Mouse (Mus musculus): ENCODE results near the gene Hspa8.
"Not testable (repeated sequence)": the region's sequence is repeated elsewhere in the genome, so short reads cannot be mapped to it uniquely, and the experiment has no call there.

Gene Hspa8

DNA sequence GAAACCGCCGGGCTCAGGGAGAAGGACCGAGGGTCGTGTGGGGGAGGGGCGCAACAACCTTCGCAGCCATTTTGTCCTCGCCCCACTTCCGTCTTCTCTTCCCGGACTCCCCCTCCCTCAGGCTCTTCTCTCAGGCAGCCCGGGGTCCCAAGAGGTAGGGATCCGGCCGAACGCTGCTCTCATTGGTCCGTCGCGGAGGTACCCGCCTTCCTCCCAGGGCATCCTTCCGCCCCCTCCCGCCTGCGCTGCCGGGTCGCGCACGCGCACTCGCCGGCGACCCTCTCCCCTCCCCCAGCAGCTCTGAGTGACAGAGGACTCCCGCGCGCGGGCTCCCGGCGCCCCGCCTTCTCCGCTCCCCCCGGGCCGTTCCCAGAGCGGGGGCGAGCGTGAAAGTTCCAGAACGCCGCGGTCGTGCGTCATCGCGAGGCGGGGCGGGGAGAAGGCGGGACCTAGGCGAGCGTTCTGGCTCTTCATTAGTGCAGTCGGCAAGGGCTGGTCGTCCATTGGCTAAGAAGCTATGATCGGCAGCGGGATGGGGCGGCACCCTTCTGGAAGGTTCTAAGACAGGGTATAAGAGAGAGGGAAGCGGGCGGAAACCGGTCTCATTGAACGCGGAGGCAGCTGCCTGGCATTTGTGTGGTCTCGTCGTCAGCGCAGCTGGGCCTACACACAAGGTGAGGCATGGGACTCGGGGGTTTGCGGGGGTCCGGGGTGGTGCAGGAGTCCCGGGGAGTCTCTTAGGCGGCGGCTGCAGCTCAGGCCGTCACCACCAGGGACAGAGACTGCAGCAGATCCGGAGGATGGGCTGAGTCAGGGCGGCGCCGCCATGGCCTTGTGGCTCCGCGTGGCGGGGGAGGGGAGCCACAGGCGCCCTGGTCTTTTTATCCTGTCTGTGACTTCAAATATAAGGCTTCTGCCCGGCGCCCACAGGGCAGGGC lies at the start of gene Hspa8:
Gene Hspa8, plus strand, starts transcription at position 310 of the 938 bp plus-strand sequence.
- CTCF ChIA-PET = interaction anchor here (0.6 to 0.7 kb wide), 2 partner anchors 116 to 375 kb away, joined by 4 to 6 read pairs; no protein-coding TSS in a partner anchor

GRCm38 (mm10) chr9:40751749-40752148 lies 49.0 kb upstream of the Hspa8 start:
- CTCF ChIA-PET = interaction anchor here (0.6 to 2.3 kb wide), 2 partner anchors 38 to 116 kb away, joined by 4 to 6 read pairs; no protein-coding TSS in a partner anchor

DNA sequence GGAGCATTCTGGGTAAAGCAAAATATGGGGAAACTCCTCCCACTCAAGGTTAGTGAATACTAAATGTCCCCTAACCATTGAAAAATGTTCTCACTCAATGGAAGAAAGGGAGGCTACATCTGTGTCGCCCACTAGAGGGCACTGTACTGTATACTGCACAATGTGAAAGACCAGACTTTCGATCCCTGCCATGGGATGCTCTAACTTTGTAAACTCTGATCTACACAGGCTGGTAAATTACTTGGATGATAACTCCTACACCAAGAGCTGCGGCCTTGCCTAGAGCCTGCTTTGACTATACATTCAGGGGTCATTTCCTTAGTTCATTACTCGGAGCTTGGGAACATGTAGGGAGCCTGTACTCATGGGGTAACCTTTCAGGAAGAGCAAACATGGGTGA lies 44.4 kb upstream of the Hspa8 start:
- CTCF ChIA-PET = interaction anchor here (0.9 to 1.1 kb wide), 2 partner anchors 121 to 140 kb away, joined by 3 to 6 read pairs; no protein-coding TSS in a partner anchor

GRCm38 (mm10) chr9:40757105-40757626 lies 43.6 kb upstream of the Hspa8 start:
- CTCF ChIA-PET = interaction anchor here (0.6 to 1.1 kb wide), 6 partner anchors 112 to 296 kb away, joined by 3 to 11 read pairs (median 6); no protein-coding TSS in a partner anchor

DNA sequence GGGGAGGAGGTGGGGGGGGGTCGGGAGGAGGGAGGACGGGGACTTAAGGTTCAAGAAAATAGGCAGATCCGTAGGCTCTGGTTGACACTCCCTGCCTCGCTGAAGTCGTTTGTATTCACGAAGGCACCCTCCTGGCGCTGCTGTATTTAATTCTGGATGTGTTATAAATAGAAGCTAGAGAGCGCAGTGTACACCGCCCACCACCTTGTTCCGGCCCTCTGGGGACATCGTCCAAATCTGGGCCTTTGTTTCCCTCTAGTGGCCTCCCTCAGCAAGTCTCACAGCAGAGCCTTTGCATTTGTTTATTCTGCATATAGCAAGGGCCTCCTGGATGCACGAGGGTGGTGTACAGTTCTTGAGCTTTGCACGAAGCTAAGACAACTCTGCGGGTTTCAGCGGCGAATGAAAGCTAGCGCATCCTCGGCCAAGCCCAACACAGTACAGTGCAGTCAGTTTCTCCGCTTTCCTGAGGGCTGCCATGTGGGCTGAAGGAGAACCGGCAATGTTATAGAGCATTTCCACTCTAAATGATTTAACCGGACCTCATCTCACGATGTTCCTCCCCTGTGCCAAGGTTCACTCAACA lies 43.0 kb upstream of the Hspa8 start:
- CTCF ChIA-PET = interaction anchor here (0.6 to 1.0 kb wide), 5 partner anchors 18 to 297 kb away, joined by 3 to 11 read pairs (median 5); no protein-coding TSS in a partner anchor

DNA sequence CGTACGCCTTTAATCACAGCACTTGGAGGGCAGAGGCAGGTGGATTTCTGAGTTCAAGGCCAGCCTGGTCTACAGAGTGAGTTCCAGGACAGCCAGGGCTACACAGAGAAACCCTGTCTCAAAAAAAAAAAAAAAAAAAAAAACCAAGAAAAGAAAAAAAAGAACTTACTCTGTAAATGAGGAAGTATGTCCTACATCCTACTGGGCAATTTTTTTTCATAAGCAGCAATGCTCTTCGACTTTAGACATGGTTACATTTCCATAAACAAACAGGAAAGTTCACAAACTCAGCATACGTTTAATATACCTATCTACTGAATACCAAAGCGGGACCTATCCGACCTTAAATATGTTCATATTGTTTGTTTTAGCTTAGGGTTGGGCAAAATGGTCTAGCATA lies 38.4 kb upstream of the Hspa8 start:
- CTCF ChIA-PET = interaction anchor here (0.7 kb wide), 1 partner anchor 12 kb away, joined by 3 read pairs; no protein-coding TSS in a partner anchor

GRCm38 (mm10) chr9:40764887-40765580 lies 35.8 kb upstream of the Hspa8 start:
- CTCF ChIA-PET = no interaction called here

DNA sequence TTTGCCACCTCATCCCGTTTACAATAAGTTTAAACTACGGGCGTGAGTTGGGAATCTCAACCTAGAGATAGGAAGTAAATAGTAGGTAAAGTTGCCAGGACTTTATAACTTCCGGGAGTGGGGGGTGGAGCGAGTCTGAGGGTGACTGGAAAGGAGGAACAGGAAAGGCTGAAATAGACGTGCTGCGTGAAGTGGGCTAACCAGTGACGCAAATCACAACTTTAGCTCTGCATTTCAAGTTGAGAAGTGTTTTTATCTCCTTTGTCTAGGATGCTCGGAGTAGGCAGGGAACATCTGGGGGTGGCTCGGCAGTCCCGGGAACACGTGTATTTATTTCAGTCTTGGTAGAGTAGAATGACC lies 35.2 kb upstream of the Hspa8 start:
- CTCF ChIA-PET = no interaction called here

- CTCF ChIA-PET = no interaction called here
Measured at GRCm38 (mm10) chr9:40766058-40766605, 34.7 kb upstream of the Hspa8 start.

DNA sequence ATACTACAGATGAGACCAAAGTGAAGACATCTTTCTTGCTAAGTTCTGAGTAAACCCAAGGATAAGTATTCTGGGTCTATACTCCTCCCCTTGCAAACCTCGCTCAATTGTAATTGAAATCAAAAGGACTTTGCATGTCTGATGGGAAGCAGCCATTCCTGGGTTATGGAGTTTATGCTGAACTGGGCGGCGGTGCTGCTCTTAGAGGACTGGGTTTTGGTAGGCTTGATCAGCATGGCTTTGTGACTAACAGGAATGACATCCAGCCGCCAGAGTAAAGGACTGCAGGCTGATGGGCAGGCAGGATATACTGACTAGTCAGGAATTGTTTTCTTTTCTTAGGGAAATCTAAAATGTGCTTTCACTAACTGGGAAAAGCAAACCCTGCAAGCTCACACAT lies 32.8 kb upstream of the Hspa8 start:
- CTCF ChIA-PET = no interaction called here

GRCm38 (mm10) chr9:40772246-40772645 lies 28.5 kb upstream of the Hspa8 start:
- CTCF ChIA-PET = no interaction called here

- CTCF ChIA-PET = not testable (repeated sequence)
Measured at GRCm38 (mm10) chr9:40773142-40773541, 27.6 kb upstream of the Hspa8 start.

DNA sequence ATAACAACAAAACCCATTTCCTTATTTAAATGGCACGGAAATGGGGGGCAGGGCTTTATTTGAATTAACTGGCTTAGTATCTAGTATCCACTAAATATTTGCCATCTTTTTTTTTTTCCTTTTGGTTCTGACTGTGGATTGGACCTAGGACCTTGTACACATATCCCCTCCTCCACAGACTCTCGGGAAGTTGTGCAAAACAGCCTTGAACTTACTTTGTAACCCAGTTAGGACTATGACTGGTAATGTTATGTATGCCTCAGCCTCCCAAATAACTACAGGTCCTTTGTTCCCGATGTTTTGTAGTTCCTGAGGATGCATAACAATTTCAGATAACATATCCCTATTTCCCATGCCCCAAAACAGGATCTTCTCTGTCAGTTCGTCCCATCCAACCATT lies 26.9 kb upstream of the Hspa8 start:
- CTCF ChIA-PET = no interaction called here

DNA sequence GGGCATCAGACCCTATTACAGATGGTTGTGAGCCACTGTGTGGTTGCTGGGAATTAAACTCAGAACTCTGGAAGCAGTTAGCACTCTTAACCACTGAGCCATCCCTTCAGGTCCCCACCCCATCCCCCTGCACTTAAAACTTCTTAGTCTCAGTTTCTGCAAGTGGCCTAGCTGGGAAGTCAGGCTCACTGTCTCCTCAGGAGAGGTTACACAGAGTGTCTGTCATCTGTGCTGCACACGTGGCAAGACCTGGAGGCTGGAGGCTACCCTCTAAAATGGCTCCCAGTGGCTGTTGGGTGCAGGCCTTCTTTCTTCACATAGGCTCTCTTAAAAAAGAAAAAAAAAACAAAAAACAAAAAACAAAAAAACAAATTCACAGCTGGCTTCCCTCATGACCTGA lies 24.7 kb upstream of the Hspa8 start:
- CTCF ChIA-PET = interaction anchor here (0.6 kb wide), 1 partner anchor 18 kb away, joined by 3 read pairs; no protein-coding TSS in a partner anchor

DNA sequence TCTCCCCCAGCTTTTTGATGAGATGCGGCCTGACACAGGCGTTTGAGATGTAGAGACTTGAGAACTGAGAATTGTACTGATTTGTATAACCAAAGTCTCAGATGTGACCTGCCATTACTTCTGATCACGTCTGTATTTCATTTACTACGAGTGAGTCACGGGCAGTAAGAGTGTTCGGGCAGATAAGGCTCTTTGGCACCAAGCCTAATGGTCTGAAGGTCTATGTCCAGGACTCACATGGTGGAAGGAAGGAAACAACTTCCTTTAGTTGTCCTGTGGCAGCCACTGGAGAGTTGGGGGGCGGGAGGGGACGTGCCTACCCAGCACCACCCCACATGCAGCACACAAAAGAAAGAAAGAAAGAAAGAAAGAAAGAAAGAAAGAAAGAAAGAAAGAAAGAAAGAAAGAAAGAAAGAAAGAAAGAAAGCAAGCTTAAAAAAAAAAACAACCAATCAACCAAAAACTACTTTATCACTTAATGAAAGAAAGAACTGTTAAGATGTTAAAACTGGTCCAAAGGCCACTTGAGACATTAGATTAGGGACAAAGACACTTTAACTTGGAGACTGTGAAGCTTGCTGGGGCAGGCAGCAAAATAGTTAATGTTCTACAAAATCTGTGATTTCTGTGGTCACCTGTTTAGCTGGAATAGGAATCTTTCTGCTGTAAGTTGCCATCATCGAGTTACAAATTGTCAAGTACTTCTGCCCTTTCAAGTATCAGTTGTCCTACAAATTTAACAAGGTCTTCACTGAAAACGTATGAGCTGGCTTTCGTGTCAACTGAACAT lies 24.1 kb upstream of the Hspa8 start:
- CTCF ChIA-PET = no interaction called here

DNA sequence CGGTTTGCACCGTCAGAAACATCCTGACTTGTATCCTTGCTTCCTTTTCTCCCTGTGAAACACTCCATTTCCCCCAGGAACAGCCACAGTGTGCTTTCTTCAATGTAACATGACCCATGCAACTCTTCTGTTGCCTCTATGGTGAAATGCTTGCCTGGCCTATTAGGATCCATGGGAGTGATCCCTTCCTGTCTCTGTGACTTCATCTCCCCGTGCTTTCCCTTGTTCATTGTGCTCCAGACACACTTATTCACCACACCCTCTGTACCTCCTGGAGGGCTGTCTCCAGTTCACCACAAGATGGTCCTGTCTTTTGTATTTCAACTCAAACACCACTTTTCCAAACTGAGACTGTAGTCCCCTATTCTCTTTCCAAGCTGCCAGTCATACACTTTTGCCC lies 20.7 kb upstream of the Hspa8 start:
- CTCF ChIA-PET = no interaction called here

GRCm38 (mm10) chr9:40780892-40781725 lies 19.7 kb upstream of the Hspa8 start:
- CTCF ChIA-PET = interaction anchor here (0.6 kb wide), 1 partner anchor 15 kb away, joined by 3 read pairs; no protein-coding TSS in a partner anchor

GRCm38 (mm10) chr9:40781726-40782581 lies 18.8 kb upstream of the Hspa8 start:
- CTCF ChIA-PET = interaction anchor here (0.7 kb wide), 1 partner anchor 153 kb away, joined by 9 read pairs; no protein-coding TSS in a partner anchor

Measured in spleen, embryonic (tissue).